Mouse (Mus musculus) frontal cortex, postnatal 36 days (tissue): ENCODE results near the gene Atp2a1.

Source experiments
- DNase-seq, 2 experiments: peaks; one replicate each; pipeline ENCODE4 v3.0.0; 2022; ENCODE audit warnings: low spot score in 2 of 2

The Atp2a1 gene

GRCm38 (mm10) chr7:126472713-126473112 lies 9.8 kb upstream of the Atp2a1 start:
- no peak for DNase-seq

GRCm38 (mm10) chr7:126472306-126472705 lies 9.4 kb upstream of the Atp2a1 start:
- DNase-seq: no peak

- no peak for DNase-seq
These were observed 8.9 kb upstream of the Atp2a1 start for GRCm38 (mm10) chr7:126471853-126472252.

- DNase-seq: no peak
These were observed 8.5 kb upstream of the Atp2a1 start for GRCm38 (mm10) chr7:126471361-126471760.

- DNase-seq: no peak
These were observed 7.2 kb upstream of the Atp2a1 start for GRCm38 (mm10) chr7:126470077-126470476.

- DNase-seq: no peak
These were observed 5.1 kb upstream of the Atp2a1 start for GRCm38 (mm10) chr7:126467834-126468627.

GRCm38 (mm10) chr7:126467271-126467670 lies 4.4 kb upstream of the Atp2a1 start:
- DNase-seq: no peak

- DNase-seq: no peak
These were observed 3.8 kb upstream of the Atp2a1 start for GRCm38 (mm10) chr7:126466707-126467106.

GRCm38 (mm10) chr7:126466116-126466515 lies 3.2 kb upstream of the Atp2a1 start:
- no peak for DNase-seq

- DNase-seq: no peak
These were observed 2.5 kb upstream of the Atp2a1 start for GRCm38 (mm10) chr7:126465246-126466030.

GRCm38 (mm10) chr7:126464836-126465235 lies 1.9 kb upstream of the Atp2a1 start:
- no peak for DNase-seq

GRCm38 (mm10) chr7:126464121-126464520 lies 1.2 kb upstream of the Atp2a1 start:
- no peak for DNase-seq

- no peak for DNase-seq
These were observed 639 bp upstream of the Atp2a1 start for GRCm38 (mm10) chr7:126463547-126463946.

- DNase-seq: no peak
These were observed 1.3 kb downstream of the Atp2a1 start for GRCm38 (mm10) chr7:126461626-126462025.

- no peak for DNase-seq
These were observed 2.1 kb downstream of the Atp2a1 start for GRCm38 (mm10) chr7:126460623-126461399.

- DNase-seq: no peak
These were observed 3.9 kb downstream of the Atp2a1 start for GRCm38 (mm10) chr7:126458844-126459618.

- no peak for DNase-seq
These were observed 4.7 kb downstream of the Atp2a1 start for GRCm38 (mm10) chr7:126458225-126458624.

- DNase-seq: no peak
These were observed 6.3 kb downstream of the Atp2a1 start for GRCm38 (mm10) chr7:126456382-126457266.

GRCm38 (mm10) chr7:126455242-126455641 lies 7.7 kb downstream of the Atp2a1 start:
- no peak for DNase-seq

GRCm38 (mm10) chr7:126453861-126454260 lies 9.0 kb downstream of the Atp2a1 start:
- no peak for DNase-seq
